Mouse (Mus musculus) lung, postnatal 0 days (tissue): Measurements from ENCODE around the gene Spib.

ENCODE experiments used
- CTCF ChIP-seq: IDR thresholded peaks from 2 replicates; pipeline ENCODE4 v1.5.1; 2016; ENCODE audit warnings: antibody characterized with exemption, mild to moderate bottlenecking
- EP300 ChIP-seq: IDR thresholded peaks from 2 replicates; pipeline ENCODE4 v1.6.1; 2016; ENCODE audit warnings: antibody characterized with exemption, mild to moderate bottlenecking, control low read depth

DNA sequence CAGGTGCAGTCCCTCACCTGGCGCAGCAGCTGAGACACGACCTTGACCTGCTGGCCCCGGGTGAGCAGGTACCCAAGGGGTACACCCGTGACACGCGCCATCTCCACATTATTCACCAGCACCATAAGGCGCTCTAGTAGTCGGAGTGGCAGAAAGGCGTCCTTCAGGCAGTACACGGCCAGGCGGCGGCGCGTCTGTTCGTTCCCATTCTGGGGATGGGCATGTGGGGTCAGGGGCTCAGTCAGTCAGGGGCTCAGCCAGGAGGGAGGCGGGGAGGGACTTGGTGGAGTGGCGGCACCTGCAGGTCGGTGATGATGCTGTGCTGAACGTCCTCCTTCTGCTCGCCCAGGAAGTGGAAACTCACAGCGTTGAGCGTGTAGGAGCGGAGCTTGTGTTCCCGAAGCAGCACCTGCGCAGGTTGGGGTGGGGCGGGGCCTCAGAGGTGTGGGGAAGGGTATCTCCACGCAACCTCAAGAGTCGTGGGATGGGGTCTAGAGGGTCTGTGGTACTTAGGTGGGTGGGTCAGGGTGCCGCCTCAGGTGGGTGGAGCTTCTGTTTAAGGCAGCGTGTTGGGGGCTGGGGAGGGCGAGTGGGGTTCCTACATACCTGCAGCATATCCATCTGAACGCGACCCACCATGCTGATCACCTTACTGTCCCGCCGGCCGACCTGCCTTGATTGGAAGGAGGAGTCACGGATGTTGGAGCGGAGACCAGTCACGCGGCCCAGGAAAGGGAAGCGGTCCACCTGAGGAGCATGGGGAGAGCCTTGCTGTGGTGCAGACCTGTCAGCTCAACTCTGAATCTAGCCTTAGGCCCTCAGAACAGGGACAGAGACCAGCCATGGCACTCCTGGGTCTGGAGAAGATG is 7.1 kb upstream of the Spib start:
- no peak for TF ChIP-seq CTCF
- no peak for TF ChIP-seq EP300
